Mouse (Mus musculus) intestine, embryonic 14.5 days (tissue): ENCODE data around the gene Mettl21a. TPM values are rescaled to one million over a fixed set of nuclear protein-coding genes. Genes with fewer than 3 reads are reported as not detected.
A peak's percentile ranks its signal among the peaks of the same experiment; 100 is the strongest.
"Not testable (repeated sequence)": the region's sequence is repeated elsewhere in the genome, so short reads cannot be mapped to it uniquely, and the experiment has no call there.

Experiments used
- ATAC-seq: fragments of 200-750 bp; cut with Nextera tagmentation; replicated peaks from 2 replicates; pipeline ENCODE4 v1.8.0; 2017; ENCODE audit warnings: low read depth, moderate number of reproducible peaks, moderate TSS enrichment, moderate library complexity; ENCODE audit not compliant: low FRiP score, low TSS enrichment
- DNase-seq: peaks from one replicate; pipeline ENCODE4 v3.0.0-alpha.2; 2018; ENCODE audit warnings: low spot score
- H3K27ac ChIP-seq: fragments of 300-500 bp; sonication (generic); 2 replicates; pipeline ENCODE4 v1.5.1; 2014; ENCODE audit warnings: low read depth, mild to moderate bottlenecking, control low read depth
- H3K27me3 ChIP-seq: fragments of 300-500 bp; sonication (generic); replicated peaks from 2 replicates; pipeline ENCODE4 v1.6.1; 2014; ENCODE audit warnings: low read length, control low read depth; ENCODE audit not compliant: control insufficient read depth, insufficient read depth
- H3K36me3 ChIP-seq: fragments of 300-500 bp; sonication (generic); 2 replicates; pipeline ENCODE4 v1.6.1; 2014; ENCODE audit warnings: low read length, control low read depth; ENCODE audit not compliant: control insufficient read depth, insufficient read depth
- H3K4me1 ChIP-seq: fragments of 300-500 bp; sonication (generic); replicated peaks from 2 replicates; pipeline ENCODE4 v1.6.1; 2014; ENCODE audit warnings: low read length, control low read depth, mixed read lengths; ENCODE audit not compliant: control insufficient read depth, insufficient read depth
- H3K4me2 ChIP-seq: fragments of 300-500 bp; sonication (generic); 2 replicates; pipeline ENCODE4 v1.6.1; 2014; ENCODE audit warnings: low read length
- H3K4me3 ChIP-seq: fragments of 300-500 bp; sonication (generic); 2 replicates; pipeline ENCODE4 v1.5.1; 2014; ENCODE audit warnings: low read depth, low read length, control low read depth, mixed read lengths
- H3K9ac ChIP-seq: fragments of 300-500 bp; sonication (generic); 2 replicates; pipeline ENCODE4 v1.6.1; 2014; ENCODE audit warnings: mild to moderate bottlenecking, low read length
- H3K9me3 ChIP-seq: fragments of 300-500 bp; sonication (generic); 2 replicates; pipeline ENCODE4 v1.6.1; 2016; ENCODE audit warnings: low read length, control low read depth; ENCODE audit not compliant: control insufficient read depth
- WGBS: fragments of 180-500 bp; shearing (Covaris S2); extraction: QIAGEN DNeasy Blood & Tissue Kit; methylation state at CpG from one replicate; pipeline ENCODE4 v1.1.7; 2014; 5-methylcytosine and 5-hydroxymethylcytosine counted together
- polyA plus RNA-seq: library from polyadenylated mRNA; unstranded; fragments of >200 nt; fragmentation: Nextera tagmentation; extraction: Ambion mirVana; gene quantifications from 2 replicates; pipeline ENCODE4 v1.2.1, GENCODE M21; 2014

The Mettl21a gene
- polyA plus RNA-seq, result 17.7 and 21.2 TPM in 2 replicates

GRCm38 (mm10) chr1:64616881-64617714 lies at the start of gene Mettl21a:
Gene Mettl21a, minus strand, starts transcription at chr1:64617242.
- H3K36me3 ChIP-seq, result peaks cover 5% of the 10 kb centered on the region; the same call in 1 of the 2 replicates
- H3K9me3 ChIP-seq, result no peaks in the 10 kb centered on the region
- peak; percentile 92 for DNase-seq
- peak within 1 kb of the TSS; percentile 65 for H3K4me2 ChIP-seq
- peak within 1 kb of the TSS; percentile 95 for H3K9ac ChIP-seq
- ATAC-seq, result peak; percentile 95
- peak within 1 kb of the TSS; percentile 98 for H3K27ac ChIP-seq
- H3K4me1 ChIP-seq, result peaks cover 16% of the 10 kb centered on the region
- H3K4me3 ChIP-seq, result peak within 1 kb of the TSS; percentile 80
- WGBS, result under 1% methylated on average over 72 of the region's 72 CpGs
- H3K27me3 ChIP-seq, result no peaks in the 10 kb centered on the region

GRCm38 (mm10) chr1:64658876-64659275 lies 41.8 kb upstream of the Mettl21a start:
- Histone ChIP-seq H3K4me2 (no peak overlapping the region), H3K27me3 (no peaks in the 10 kb centered on the region), H3K9me3 (no peaks in the 10 kb centered on the region), H3K27ac (no peak overlapping the region), H3K36me3 (no peaks in the 10 kb centered on the region), H3K4me3 (no peak overlapping the region), H3K9ac (no peak overlapping the region), H3K4me1 (no peaks in the 10 kb centered on the region)
- no peak for ATAC-seq
- no peak for DNase-seq
- 69% methylated on average over 7 of the region's 7 CpGs for WGBS

GRCm38 (mm10) chr1:64656423-64657129 lies 39.5 kb upstream of the Mettl21a start:
- Histone ChIP-seq H3K27me3 (no peaks in the 10 kb centered on the region), H3K4me1 (no peaks in the 10 kb centered on the region), H3K4me2 (no peak overlapping the region), H3K9me3 (no peaks in the 10 kb centered on the region), H3K36me3 (no peaks in the 10 kb centered on the region), H3K4me3 (no peak overlapping the region), H3K27ac (no peak overlapping the region), H3K9ac (no peak overlapping the region)
- no peak for DNase-seq
- 86% methylated on average over 3 of the region's 3 CpGs for WGBS
- ATAC-seq, result no peak

GRCm38 (mm10) chr1:64655415-64655814 lies 38.4 kb upstream of the Mettl21a start:
- H3K36me3 ChIP-seq, result no peaks in the 10 kb centered on the region
- no peak overlapping the region for H3K27ac ChIP-seq
- H3K4me1 ChIP-seq, result no peaks in the 10 kb centered on the region
- DNase-seq (no peak), ATAC-seq (no peak)
- no peak overlapping the region for H3K4me3 ChIP-seq
- H3K27me3 ChIP-seq, result no peaks in the 10 kb centered on the region
- no peaks in the 10 kb centered on the region for H3K9me3 ChIP-seq
- WGBS, result 45% methylated on average over 1 of the region's 1 CpGs
- no peak overlapping the region for H3K4me2 ChIP-seq
- H3K9ac ChIP-seq, result no peak overlapping the region

- Histone ChIP-seq H3K36me3 (no peaks in the 10 kb centered on the region), H3K4me3 (no peak overlapping the region), H3K4me2 (no peak overlapping the region), H3K4me1 (no peaks in the 10 kb centered on the region), H3K27me3 (no peaks in the 10 kb centered on the region), H3K27ac (no peak overlapping the region), H3K9me3 (no peaks in the 10 kb centered on the region), H3K9ac (no peak overlapping the region)
- WGBS, result 93% methylated on average over 6 of the region's 6 CpGs
- DNase-seq (no peak), ATAC-seq (no peak)
Observed at GRCm38 (mm10) chr1:64653701-64654100, 36.7 kb upstream of the Mettl21a start.

GRCm38 (mm10) chr1:64649362-64650124 lies 32.5 kb upstream of the Mettl21a start:
- WGBS, result 72% methylated on average over 11 of the region's 11 CpGs
- no peaks in the 10 kb centered on the region for H3K27me3 ChIP-seq
- DNase-seq, result no peak
- ATAC-seq, result no peak
- H3K4me1 ChIP-seq, result no peaks in the 10 kb centered on the region
- H3K27ac ChIP-seq, result no peak overlapping the region
- H3K4me3 ChIP-seq, result no peak overlapping the region
- no peaks in the 10 kb centered on the region for H3K9me3 ChIP-seq
- H3K4me2 ChIP-seq, result no peak overlapping the region
- no peaks in the 10 kb centered on the region for H3K36me3 ChIP-seq
- no peak overlapping the region for H3K9ac ChIP-seq

GRCm38 (mm10) chr1:64644513-64644912 lies 27.5 kb upstream of the Mettl21a start:
- Histone ChIP-seq H3K4me2 (no peak overlapping the region), H3K36me3 (no peaks in the 10 kb centered on the region), H3K9ac (no peak overlapping the region), H3K9me3 (no peaks in the 10 kb centered on the region), H3K4me3 (no peak overlapping the region), H3K27me3 (no peaks in the 10 kb centered on the region), H3K27ac (no peak overlapping the region), H3K4me1 (no peaks in the 10 kb centered on the region)
- DNase-seq, result peak; percentile 10
- WGBS, result 90% methylated on average over 3 of the region's 3 CpGs
- ATAC-seq, result no peak

- not testable (repeated sequence) for ATAC-seq, H3K4me3 ChIP-seq, H3K36me3 ChIP-seq, H3K27me3 ChIP-seq, H3K4me2 ChIP-seq, H3K9me3 ChIP-seq, H3K9ac ChIP-seq, H3K4me1 ChIP-seq, H3K27ac ChIP-seq
- WGBS, result 93% methylated on average over 8 of the region's 8 CpGs
- DNase-seq, result peak; percentile 1
Observed at GRCm38 (mm10) chr1:64642541-64642940, 25.5 kb upstream of the Mettl21a start.
